Mouse (Mus musculus) neural tube, embryonic 15.5 days (tissue): ENCODE measurements at regions not wholly inside any gene's neighbourhood (a gene's known extent, or its start where the extent isn't known, plus 50 kb on each side); places are given as distances from the start of the nearest gene placed in this dataset.

Source experiments
- ATAC-seq: fragments of 200-750 bp; cut with Nextera tagmentation; 2 replicates; pipeline ENCODE4 v1.8.0; 2017; ENCODE audit warnings: mild to moderate bottlenecking, moderate TSS enrichment, moderate library complexity; ENCODE audit not compliant: low FRiP score
- H3K27ac ChIP-seq: fragments of 300-500 bp; sonication (generic); replicated peaks from 2 replicates; pipeline ENCODE4 v1.5.1; 2015; ENCODE audit warnings: mild to moderate bottlenecking, inconsistent platforms
- H3K27me3 ChIP-seq: fragments of 300-500 bp; sonication (generic); replicated peaks from 2 replicates; pipeline ENCODE4 v1.6.1; 2015; ENCODE audit warnings: inconsistent platforms
- H3K36me3 ChIP-seq: fragments of 300-500 bp; sonication (generic); 2 replicates; pipeline ENCODE4 v1.6.1; 2015; ENCODE audit warnings: inconsistent platforms
- H3K4me1 ChIP-seq: fragments of 300-500 bp; sonication (generic); 2 replicates; pipeline ENCODE4 v1.6.1; 2015; ENCODE audit warnings: inconsistent platforms
- H3K4me2 ChIP-seq: fragments of 300-500 bp; sonication (generic); 2 replicates; pipeline ENCODE4 v1.6.1; 2015; ENCODE audit warnings: inconsistent platforms, mild to moderate bottlenecking, moderate library complexity
- H3K4me3 ChIP-seq: fragments of 300-500 bp; sonication (generic); replicated peaks from 2 replicates; pipeline ENCODE4 v1.5.1; 2015; ENCODE audit warnings: mild to moderate bottlenecking, inconsistent platforms
- H3K9ac ChIP-seq: fragments of 300-500 bp; sonication (generic); replicated peaks from 2 replicates; pipeline ENCODE4 v1.6.1; 2015; ENCODE audit warnings: mild to moderate bottlenecking, inconsistent platforms
- H3K9me3 ChIP-seq: fragments of 300-500 bp; sonication (generic); replicated peaks from 2 replicates; pipeline ENCODE4 v1.6.1; 2016; ENCODE audit warnings: inconsistent platforms
- WGBS: fragments of 180-500 bp; shearing (Covaris S2); methylation state at CpG from one replicate; pipeline ENCODE4 v1.1.7; 2015; ENCODE audit warnings: mixed read lengths; 5-methylcytosine and 5-hydroxymethylcytosine counted together

- Histone ChIP-seq H3K36me3 (no peaks in the 10 kb centered on the region), H3K27ac (no peak overlapping the region), H3K9me3 (no peaks in the 10 kb centered on the region), H3K9ac (no peak overlapping the region), H3K4me2 (no peak overlapping the region), H3K27me3 (no peaks in the 10 kb centered on the region), H3K4me3 (no peak overlapping the region), H3K4me1 (no peaks in the 10 kb centered on the region)
- 25% methylated on average over 2 of the region's 2 CpGs for WGBS
- peak; percentile 74 for ATAC-seq
Observed at GRCm38 (mm10) chr7:87186443-87187153, 59.3 kb upstream of the Nox4 start.

GRCm38 (mm10) chr7:87195647-87196046, 50.2 kb upstream of the Nox4 start:
- WGBS = 66% methylated on average over 1 of the region's 1 CpGs
- ATAC-seq = no peak
- Histone ChIP-seq H3K9me3 (no peaks in the 10 kb centered on the region), H3K9ac (no peak overlapping the region), H3K27ac (no peak overlapping the region), H3K4me1 (no peaks in the 10 kb centered on the region), H3K27me3 (no peaks in the 10 kb centered on the region), H3K4me3 (no peak overlapping the region), H3K36me3 (no peaks in the 10 kb centered on the region), H3K4me2 (no peak overlapping the region)
